12 mouse cellular contexts compared by ENCODE assay signal in the genomic region with DNA sequence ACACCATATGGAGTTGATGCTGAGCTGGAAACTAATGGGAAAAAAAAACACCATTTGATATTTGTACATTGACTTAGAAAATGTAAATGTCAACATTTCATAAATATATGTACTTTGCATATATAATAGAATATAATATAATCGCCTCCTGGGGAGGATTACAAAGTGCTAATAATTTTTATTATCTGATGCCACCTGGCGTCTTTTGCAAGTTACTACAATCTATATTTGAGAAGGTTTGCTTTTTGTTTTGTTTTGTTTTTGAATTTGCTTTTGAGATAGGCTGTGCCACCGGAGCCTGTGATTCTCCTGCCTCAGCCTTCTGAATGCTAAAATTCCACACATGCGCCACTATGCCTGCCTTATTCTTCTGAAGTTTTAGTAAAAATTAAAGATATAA. TPM values are rescaled to one million over a fixed set of nuclear protein-coding genes. Genes with fewer than 3 reads are reported as not detected.
DNase-seq lines count a peak whose midpoint lies in the region; ATAC-seq and TF ChIP-seq lines count a peak whose summit lies in the region.
"Had no signal": no experiment of that assay in that cellular context is flagged by ENCODE, and none has a peak within 500 bp of the region (broad histone marks: within the 10 kb centered on the region; RNA-seq: fewer than 3 reads in every experiment).

No protein-coding gene starts in this region.

- no peaks in the 10 kb centered on the region for H3K9me3 ChIP-seq in midbrain, embryonic 14.5 days (ENCODE audit: control insufficient read depth, low read length)
- H3K9me3 ChIP-seq in midbrain, embryonic 15.5 days, result no peaks in the 10 kb centered on the region
- H3K9me3 ChIP-seq in stomach, postnatal 0 days (ENCODE audit: control insufficient read depth, low read length), result no peaks in the 10 kb centered on the region
- H3K9me3 ChIP-seq: hindbrain, embryonic 12.5 days; liver, embryonic 13.5 days; neural tube, embryonic 13.5 days had no signal

- H3K27ac ChIP-seq in heart, adult 2 months, result no peak overlapping the region
- no peak overlapping the region for H3K27ac ChIP-seq in midbrain, embryonic 14.5 days (replicated peaks; ENCODE audit: low read depth, low read length)
- no peak overlapping the region for H3K27ac ChIP-seq in midbrain, embryonic 15.5 days
- no peak overlapping the region for H3K27ac ChIP-seq in stomach, postnatal 0 days (replicated peaks)
- H3K27ac ChIP-seq: hindbrain, embryonic 12.5 days; liver, embryonic 13.5 days; neural tube, embryonic 13.5 days had no signal

- H3K4me1 ChIP-seq in heart, adult 2 months (ENCODE audit: control insufficient read depth, insufficient read depth, low read length), result no peaks in the 10 kb centered on the region
- H3K4me1 ChIP-seq in midbrain, embryonic 14.5 days (ENCODE audit: control insufficient read depth, insufficient read depth, low read length), result no peaks in the 10 kb centered on the region
- no peaks in the 10 kb centered on the region for H3K4me1 ChIP-seq in midbrain, embryonic 15.5 days
- H3K4me1 ChIP-seq in stomach, postnatal 0 days (replicated peaks; ENCODE audit: control insufficient read depth, insufficient read depth), result no peaks in the 10 kb centered on the region
- H3K4me1 ChIP-seq: hindbrain, embryonic 12.5 days; liver, embryonic 13.5 days; neural tube, embryonic 13.5 days had no signal

- H3K9ac ChIP-seq in heart, adult 2 months (ENCODE audit: low read depth, low read length), result no peak overlapping the region
- H3K9ac ChIP-seq in midbrain, embryonic 14.5 days (replicated peaks; ENCODE audit: low read length), result no peak overlapping the region
- no peak overlapping the region for H3K9ac ChIP-seq in midbrain, embryonic 15.5 days
- H3K9ac ChIP-seq in stomach, postnatal 0 days (ENCODE audit: low read length), result no peak overlapping the region
- H3K9ac ChIP-seq: hindbrain, embryonic 12.5 days; liver, embryonic 13.5 days; neural tube, embryonic 13.5 days had no signal

- intact Hi-C loops in heart, adult 2 months (cut with DNase I), result loop anchor here (1.0 kb wide), 1 partner anchor 98 kb away; no protein-coding TSS in a partner anchor

- no peaks in the 10 kb centered on the region for H3K36me3 ChIP-seq in heart, adult 2 months (ENCODE audit: control insufficient read depth, insufficient read depth, low read length)
- H3K36me3 ChIP-seq in midbrain, embryonic 14.5 days (ENCODE audit: control insufficient read depth, insufficient read depth, low read length), result no peaks in the 10 kb centered on the region
- H3K36me3 ChIP-seq in midbrain, embryonic 15.5 days (replicated peaks), result no peaks in the 10 kb centered on the region
- no peaks in the 10 kb centered on the region for H3K36me3 ChIP-seq in stomach, postnatal 0 days (ENCODE audit: control insufficient read depth, insufficient read depth, low read length)
- H3K36me3 ChIP-seq: hindbrain, embryonic 12.5 days; liver, embryonic 13.5 days; neural tube, embryonic 13.5 days had no signal

- DNase-seq in heart, adult 2 months, result no peak
- DNase-seq in heart, adult 9 months (ENCODE audit: low spot score in 2 of 2), result no peak
- DNase-seq in midbrain, embryonic 14.5 days, result peak; percentile 31
- DNase-seq in stomach, postnatal 0 days (ENCODE audit: low spot score), result no peak
- DNase-seq in spleen, postnatal 10 days (ENCODE audit: low spot score in 2 of 2), result no peak
- DNase-seq in left cerebral cortex, adult 11 months (ENCODE audit: low spot score), result no peak
- DNase-seq: liver, embryonic 13.5 days; thymus, postnatal 4 days had no signal

- ATAC-seq in midbrain, embryonic 14.5 days (ENCODE audit: low FRiP score, low TSS enrichment), result no peak
- ATAC-seq in midbrain, embryonic 15.5 days (replicated peaks), result no peak
- ATAC-seq in common myeloid progenitor, adult 5-6 weeks (replicated peaks; ENCODE audit: low read depth, poor library complexity, severe bottlenecking), result 0 out of 2 replicates have a peak, but pooled peaks have one; percentile 42
- ATAC-seq in stomach, postnatal 0 days (ENCODE audit: low FRiP score, low TSS enrichment), result no peak

- no peak for TF ChIP-seq EP300 in heart, adult 2 months (IDR thresholded peaks at IDR 0.05; ENCODE audit: insufficient read depth, low read depth, low read length)
- TF ChIP-seq EP300 in stomach, postnatal 0 days (optimal IDR thresholded peaks at IDR 0.05), result no peak

- H3K27me3 ChIP-seq in heart, adult 2 months (ENCODE audit: control insufficient read depth, insufficient read depth, low read length), result no peaks in the 10 kb centered on the region
- no peaks in the 10 kb centered on the region for H3K27me3 ChIP-seq in midbrain, embryonic 14.5 days (ENCODE audit: control insufficient read depth, insufficient read depth, low read length)
- H3K27me3 ChIP-seq in midbrain, embryonic 15.5 days (replicated peaks), result no peaks in the 10 kb centered on the region
- H3K27me3 ChIP-seq in stomach, postnatal 0 days (ENCODE audit: control insufficient read depth, insufficient read depth, low read length), result no peaks in the 10 kb centered on the region
- H3K27me3 ChIP-seq: hindbrain, embryonic 12.5 days; liver, embryonic 13.5 days; neural tube, embryonic 13.5 days had no signal

- TF ChIP-seq CTCF in heart, adult 2 months (IDR thresholded peaks at IDR 0.05), result peak; percentile 71
- TF ChIP-seq CTCF in stomach, postnatal 0 days (IDR thresholded peaks at IDR 0.05; ENCODE audit: low read depth), result peak; percentile 55

- H3K79me2 ChIP-seq in heart, adult 2 months (replicated peaks; ENCODE audit: control insufficient read depth, insufficient read depth, low read length), result no peaks in the 10 kb centered on the region

- no peak overlapping the region for H3K4me3 ChIP-seq in heart, adult 2 months
- H3K4me3 ChIP-seq in midbrain, embryonic 14.5 days (replicated peaks; ENCODE audit: low read depth, low read length), result no peak overlapping the region
- H3K4me3 ChIP-seq in midbrain, embryonic 15.5 days, result no peak overlapping the region
- H3K4me3 ChIP-seq in stomach, postnatal 0 days (ENCODE audit: low read depth, low read length), result no peak overlapping the region
- H3K4me3 ChIP-seq: hindbrain, embryonic 12.5 days; liver, embryonic 13.5 days; neural tube, embryonic 13.5 days had no signal

- no peak overlapping the region for H3K4me2 ChIP-seq in midbrain, embryonic 14.5 days (ENCODE audit: low read length)
- H3K4me2 ChIP-seq in midbrain, embryonic 15.5 days, result no peak overlapping the region
- H3K4me2 ChIP-seq in stomach, postnatal 0 days (replicated peaks; ENCODE audit: low read depth), result no peak overlapping the region
- H3K4me2 ChIP-seq: hindbrain, embryonic 12.5 days; liver, embryonic 13.5 days; neural tube, embryonic 13.5 days had no signal

- TF ChIP-seq POLR2A in heart, adult 2 months (IDR thresholded peaks at IDR 0.05; ENCODE audit: insufficient read depth, low read depth, low read length), result no peak

- 50% methylated on average over 4 of the region's 4 CpGs for WGBS in heart, adult 2 months
- 75% methylated on average over 4 of the region's 4 CpGs for WGBS in midbrain, embryonic 14.5 days
- WGBS in midbrain, embryonic 15.5 days, result 79% methylated on average over 4 of the region's 4 CpGs
- 55% methylated on average over 4 of the region's 4 CpGs for WGBS in stomach, postnatal 0 days

RNA-seq across cellular contexts. Expression of a gene that starts 19.1 kb away (rescaled TPM):
- 100 to 1,000 TPM in 1 of 2 experiments, 10 to 100 TPM in 1; 97.5 to 118 TPM for total RNA-seq in heart, adult 2 months (2021)
- 58.2 and 73.9 TPM in 2 replicates for polyA plus RNA-seq in heart, adult 2 months (2012; rRNA removed)
- 26.1 and 28.7 TPM in 2 replicates for polyA plus RNA-seq in midbrain, embryonic 14.5 days (2014; fragmentation: Nextera tagmentation; extraction: Ambion mirVana)
- polyA plus RNA-seq in midbrain, embryonic 15.5 days (2015; fragmentation: Nextera tagmentation; extraction: Ambion mirVana), result 28.6 and 28.7 TPM in 2 replicates
- total RNA-seq in common myeloid progenitor, adult 5-6 weeks (2017), result 16.7 and 28.4 TPM in 2 replicates
- 25.2 and 27.2 TPM in 2 replicates for polyA plus RNA-seq in stomach, postnatal 0 days (2015; fragmentation: Nextera tagmentation; extraction: Ambion mirVana)
